Mouse (Mus musculus): Measurements from ENCODE around the gene Tmie.
"Not testable (repeated sequence)": the region's sequence is repeated elsewhere in the genome, so short reads cannot be mapped to it uniquely, and the experiment has no call there.

Tmie gene

GRCm38 (mm10) chr9:110834961-110835360 lies 45.0 kb downstream of the Tmie start:
- no peak for DNase-seq

DNA sequence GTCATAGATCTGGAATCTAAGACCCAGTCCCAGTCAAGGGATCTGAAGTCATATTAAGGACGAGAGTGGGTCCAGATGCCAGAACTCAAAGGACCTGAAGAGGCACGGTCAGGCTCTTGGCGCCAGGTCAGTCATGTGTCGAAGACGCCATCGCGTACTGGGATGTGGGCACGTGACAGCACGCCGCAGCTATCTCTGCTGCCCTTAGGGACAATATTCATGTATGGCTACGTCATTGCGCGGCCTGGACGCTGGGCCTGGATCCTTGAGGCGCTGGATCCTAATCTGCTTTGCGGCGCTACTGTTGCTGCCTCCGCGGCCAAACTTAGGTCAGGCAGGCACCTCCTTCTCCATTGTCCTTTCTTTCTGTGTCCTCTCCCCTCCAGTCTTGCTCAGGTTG lies 45.5 kb downstream of the Tmie start, which contains the start of gene Prss45:
TSS of gene Prss45 (plus strand) at position 178 of the 400 bp plus-strand sequence.
- no peak for DNase-seq

DNA sequence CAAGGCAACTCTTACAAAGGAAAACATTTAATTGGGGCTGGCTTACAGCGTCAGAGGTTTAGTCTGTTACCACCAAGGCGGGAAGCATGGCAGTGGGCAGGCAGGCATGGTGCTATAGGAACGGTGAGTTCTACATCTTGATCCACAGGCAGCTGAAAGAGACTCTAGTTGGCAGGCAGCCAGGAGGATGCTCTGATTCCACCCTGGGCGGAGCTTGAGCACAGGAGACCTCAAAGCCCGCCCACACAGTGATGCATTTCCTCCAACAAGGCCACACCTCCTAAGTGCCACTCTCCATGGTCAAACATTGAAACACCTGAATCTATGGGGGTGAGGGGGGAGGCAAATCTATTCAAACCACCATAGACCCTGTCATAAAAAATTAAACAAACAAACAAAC lies 46.9 kb downstream of the Tmie start:
- no peak for DNase-seq

- no peak for DNase-seq
Observed at GRCm38 (mm10) chr9:110826390-110826789, 53.5 kb downstream of the Tmie start, which contains the start of gene Prss43. TSS of gene Prss43 (plus strand) at chr9:110826690.

DNA sequence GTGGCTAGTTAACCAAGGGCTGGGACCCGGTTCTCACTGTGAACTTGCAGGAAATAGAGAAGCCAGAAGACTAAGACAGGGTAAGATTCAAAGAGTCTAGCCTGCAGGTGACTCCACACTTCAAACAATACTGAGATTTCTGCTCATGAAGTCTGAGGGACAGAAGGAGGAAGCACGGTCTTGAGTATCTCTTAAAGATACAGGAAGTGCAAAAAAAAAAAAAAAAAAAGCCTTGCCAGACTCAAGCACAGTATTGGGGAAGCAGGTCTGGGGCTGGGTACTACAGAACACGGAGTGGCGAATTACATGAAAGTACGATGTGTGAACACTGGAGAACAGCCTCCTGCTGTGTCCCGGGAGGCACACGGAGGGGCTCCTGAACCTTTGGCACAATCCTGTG lies 54.1 kb downstream of the Tmie start:
- no peak for DNase-seq

GRCm38 (mm10) chr9:110825426-110825825 lies 54.5 kb downstream of the Tmie start:
- DNase-seq, result no peak

GRCm38 (mm10) chr9:110821436-110821835 lies 58.5 kb downstream of the Tmie start:
- no peak for DNase-seq

DNA sequence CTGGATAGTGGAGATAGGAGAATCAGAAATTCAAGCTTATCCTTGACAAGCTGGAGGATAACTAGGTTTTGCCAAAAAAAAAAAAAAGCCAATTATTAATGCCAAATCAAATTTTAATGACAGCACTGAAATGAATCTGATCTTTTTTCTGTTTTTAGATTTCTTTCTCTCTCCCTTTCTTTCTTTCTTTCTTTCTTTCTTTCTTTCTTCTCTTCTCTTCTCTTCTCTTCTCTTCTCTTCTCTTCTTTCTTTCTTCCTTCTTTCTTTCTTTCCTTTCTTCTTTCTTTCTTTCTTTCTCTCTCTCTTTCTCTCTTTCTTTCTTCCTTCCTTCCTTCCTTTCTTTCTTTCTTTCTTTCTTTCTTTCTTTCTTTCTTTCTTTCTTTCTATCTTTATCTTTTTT lies 59.4 kb downstream of the Tmie start:
- DNase-seq, result not testable (repeated sequence)
